Mouse (Mus musculus) retina, postnatal 1 day (tissue): ENCODE results near the gene H3f3b.

Experiments
- DNase-seq: peaks from one replicate; pipeline ENCODE4 v3.0.0-alpha.2; 2012

The H3f3b gene

DNA sequence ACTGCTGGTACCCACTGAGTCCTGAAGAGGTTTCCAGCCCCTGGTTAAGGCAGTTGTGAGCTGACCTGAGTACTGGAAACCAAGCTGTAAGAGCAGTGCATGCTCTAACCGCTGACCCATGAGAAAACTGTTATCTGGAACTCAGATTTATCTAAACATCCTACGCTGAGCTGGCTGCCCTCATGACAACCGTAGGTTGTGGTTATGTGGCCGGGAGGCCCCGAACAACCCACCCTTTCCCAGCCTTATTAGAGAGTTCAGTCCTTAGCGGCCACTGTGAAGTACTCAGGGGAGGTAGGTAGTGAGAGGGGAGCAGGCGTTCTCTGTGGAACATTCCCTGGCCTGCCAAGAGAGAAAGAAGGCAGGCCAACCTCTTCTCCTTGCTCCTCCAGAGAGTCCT is 28.7 kb downstream of the H3f3b start:
- no peak for DNase-seq

- DNase-seq: no peak
These were observed 30.1 kb downstream of the H3f3b start for GRCm38 (mm10) chr11:115997662-115998061.

- no peak for DNase-seq
These were observed 30.7 kb downstream of the H3f3b start for GRCm38 (mm10) chr11:115997047-115997446.

DNA sequence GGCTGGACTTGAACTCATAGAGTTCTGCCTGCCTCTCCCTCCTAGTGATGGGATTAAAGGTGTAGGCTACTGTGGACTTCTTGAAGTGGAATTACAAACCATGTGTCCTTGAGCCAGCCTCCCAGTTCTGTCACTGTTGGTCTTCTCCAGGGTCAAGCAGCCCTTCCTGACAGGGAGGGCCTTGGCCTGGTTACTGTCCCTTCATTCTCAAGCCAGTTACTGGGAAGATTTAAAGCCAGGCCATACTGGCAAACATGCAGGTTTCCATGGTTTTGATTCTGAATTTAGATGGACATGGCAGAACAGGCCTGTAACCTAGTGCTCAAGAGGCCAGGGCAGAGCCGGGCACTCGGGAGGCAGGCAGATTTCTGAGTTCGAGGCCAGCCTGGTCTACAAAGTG is 32.5 kb downstream of the H3f3b start:
- no peak for DNase-seq

- DNase-seq: no peak
These were observed 35.7 kb downstream of the H3f3b start for GRCm38 (mm10) chr11:115992098-115992497.

- DNase-seq: no peak
These were observed 38.1 kb downstream of the H3f3b start for GRCm38 (mm10) chr11:115989686-115990085.

- no peak for DNase-seq
These were observed 44.5 kb downstream of the H3f3b start for GRCm38 (mm10) chr11:115983291-115983690.

DNA sequence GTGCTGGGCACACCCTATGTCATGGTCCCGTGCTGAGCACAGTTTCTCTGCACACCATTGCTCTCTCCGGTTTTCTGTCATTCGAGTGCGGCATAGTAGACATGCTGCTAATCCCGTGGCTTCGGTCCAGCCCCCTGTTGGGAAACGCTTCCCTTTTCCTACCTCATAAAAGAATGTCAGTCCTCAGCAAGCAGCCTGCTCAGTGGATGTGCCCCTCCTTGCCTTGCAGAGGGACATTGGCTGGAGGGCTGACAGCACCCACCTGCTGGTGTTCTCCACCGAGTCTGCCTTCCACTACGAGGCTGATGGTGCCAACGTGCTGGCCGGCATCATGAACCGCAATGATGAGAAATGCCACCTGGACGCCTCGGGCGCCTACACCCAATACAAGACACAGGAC is 45.3 kb downstream of the H3f3b start:
- DNase-seq: no peak

- no peak for DNase-seq
These were observed 52.2 kb downstream of the H3f3b start for GRCm38 (mm10) chr11:115975544-115975943.

DNA sequence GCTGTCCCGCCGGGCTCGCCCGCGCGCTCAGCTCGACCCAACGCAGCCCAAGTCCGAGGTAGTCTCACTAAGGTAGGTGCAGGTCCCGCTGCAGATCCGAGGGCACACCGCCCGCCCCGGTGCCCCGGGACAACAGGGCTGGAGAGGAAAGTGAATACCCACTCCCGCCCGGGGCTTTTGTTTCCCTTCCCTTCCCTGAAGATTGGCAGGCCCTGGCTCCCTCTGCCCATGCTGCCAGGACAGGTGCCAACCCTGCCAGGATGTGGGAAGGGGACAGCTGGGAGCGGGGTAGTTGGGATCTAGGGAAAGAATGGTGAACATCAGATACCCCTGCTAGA is 52.7 kb downstream of the H3f3b start:
- DNase-seq: peak; percentile 44

GRCm38 (mm10) chr11:115974309-115975082 is 53.3 kb downstream of the H3f3b start, which contains the start of gene Itgb4:
TSS of gene Itgb4 (plus strand) at chr11:115974709.
- no peak for DNase-seq
